Mouse (Mus musculus): ENCODE measurements at regions not wholly inside any gene's neighbourhood (a gene's known extent, or its start where the extent isn't known, plus 50 kb on each side); places are given as distances from the start of the nearest gene placed in this dataset.
A peak's percentile ranks its signal among the peaks of the same experiment; 100 is the strongest.
"Not testable (repeated sequence)": the region's sequence is repeated elsewhere in the genome, so short reads cannot be mapped to it uniquely, and the experiment has no call there.

DNA sequence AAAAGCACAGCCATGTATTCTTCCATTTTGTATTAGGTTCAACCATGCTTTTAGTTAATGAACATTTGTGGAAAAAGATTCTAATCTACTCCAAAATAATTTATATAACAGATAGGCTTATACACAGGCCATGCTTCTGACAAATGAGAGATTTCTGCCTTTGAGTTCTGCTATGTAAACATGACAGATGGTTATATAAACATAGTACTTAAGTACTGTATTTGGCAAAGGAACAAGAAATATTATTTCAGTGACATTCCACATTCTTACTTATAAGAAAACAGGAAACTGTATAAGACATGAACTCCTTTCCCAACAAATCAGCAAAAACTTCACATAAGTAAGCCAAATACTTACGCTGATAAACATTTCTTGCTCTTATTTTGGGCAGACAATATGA lies 683.5 kb upstream of the Nr2f1 start:
- WGBS = 82% methylated on average over 1 of the region's 1 CpGs
- no peak overlapping the region for H3K4me2 ChIP-seq (replicated peaks)
- H3K9me3 ChIP-seq = no peaks in the 10 kb centered on the region
- H3K27me3 ChIP-seq = no peaks in the 10 kb centered on the region
- H3K27ac ChIP-seq (replicated peaks) = no peak overlapping the region
- ATAC-seq (replicated peaks) = no peak
- no peaks in the 10 kb centered on the region for H3K4me1 ChIP-seq
- H3K9ac ChIP-seq (replicated peaks) = no peak overlapping the region
- no peaks in the 10 kb centered on the region for H3K36me3 ChIP-seq
- no peak overlapping the region for H3K4me3 ChIP-seq

DNA sequence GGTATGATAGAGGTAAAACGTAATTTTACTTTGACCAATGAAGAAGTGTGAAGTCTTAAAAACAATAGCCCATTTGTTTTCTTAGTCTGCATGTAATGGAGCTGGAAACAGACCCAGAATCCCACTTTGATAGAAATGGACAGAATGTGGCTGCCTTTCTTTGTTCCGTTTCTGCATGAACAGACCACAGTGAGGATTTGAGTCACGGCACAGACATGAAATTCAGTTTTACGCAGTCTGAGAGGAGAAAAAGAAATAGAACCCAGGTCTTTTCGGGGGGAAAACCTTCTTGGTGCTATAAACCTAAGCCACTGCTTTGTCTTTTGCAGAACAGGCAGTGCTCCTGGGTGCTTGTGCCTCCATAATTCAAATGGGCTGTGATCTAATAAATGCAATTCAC lies 673.0 kb upstream of the Nr2f1 start:
- Histone ChIP-seq H3K4me2 (replicated peaks) (no peak overlapping the region), H3K4me1 (no peaks in the 10 kb centered on the region), H3K36me3 (no peaks in the 10 kb centered on the region), H3K27me3 (no peaks in the 10 kb centered on the region), H3K27ac (replicated peaks) (no peak overlapping the region), H3K9ac (replicated peaks) (no peak overlapping the region), H3K9me3 (no peaks in the 10 kb centered on the region), H3K4me3 (no peak overlapping the region)
- 26% methylated on average over 5 of the region's 5 CpGs for WGBS
- ATAC-seq (replicated peaks) = no peak

DNA sequence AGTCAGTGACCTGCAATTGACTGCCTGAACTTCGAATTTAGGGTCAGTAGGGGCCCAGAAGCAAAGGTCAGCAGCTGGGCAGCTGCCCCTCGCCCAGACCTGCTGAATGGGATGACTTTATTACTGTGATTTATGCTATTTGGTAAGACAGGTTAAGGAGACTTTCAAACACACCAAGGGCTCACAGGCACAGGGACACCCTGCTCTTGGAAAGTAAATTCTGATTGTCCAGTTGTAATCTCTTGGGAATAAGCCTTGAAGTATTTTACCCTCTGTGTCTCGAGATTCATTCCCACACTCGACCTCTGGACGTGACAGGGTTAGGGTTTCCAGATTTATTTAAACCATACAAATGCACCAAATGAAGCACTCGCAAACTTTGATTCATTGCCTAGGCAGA lies 672.4 kb upstream of the Nr2f1 start:
- Histone ChIP-seq H3K4me2 (replicated peaks) (no peak overlapping the region), H3K9me3 (no peaks in the 10 kb centered on the region), H3K4me3 (no peak overlapping the region), H3K36me3 (no peaks in the 10 kb centered on the region), H3K9ac (replicated peaks) (no peak overlapping the region), H3K27me3 (no peaks in the 10 kb centered on the region), H3K4me1 (no peaks in the 10 kb centered on the region), H3K27ac (replicated peaks) (no peak overlapping the region)
- no peak for ATAC-seq (replicated peaks)
- WGBS = 57% methylated on average over 6 of the region's 6 CpGs

GRCm38 (mm10) chr13:78871254-78871653 lies 671.7 kb upstream of the Nr2f1 start:
- no peak for ATAC-seq (replicated peaks)
- Histone ChIP-seq H3K36me3 (no peaks in the 10 kb centered on the region), H3K27ac (replicated peaks) (no peak overlapping the region), H3K9me3 (no peaks in the 10 kb centered on the region), H3K9ac (replicated peaks) (no peak overlapping the region), H3K4me3 (no peak overlapping the region), H3K27me3 (no peaks in the 10 kb centered on the region), H3K4me1 (no peaks in the 10 kb centered on the region), H3K4me2 (replicated peaks) (no peak overlapping the region)
- WGBS = 85% methylated on average over 2 of the region's 2 CpGs

DNA sequence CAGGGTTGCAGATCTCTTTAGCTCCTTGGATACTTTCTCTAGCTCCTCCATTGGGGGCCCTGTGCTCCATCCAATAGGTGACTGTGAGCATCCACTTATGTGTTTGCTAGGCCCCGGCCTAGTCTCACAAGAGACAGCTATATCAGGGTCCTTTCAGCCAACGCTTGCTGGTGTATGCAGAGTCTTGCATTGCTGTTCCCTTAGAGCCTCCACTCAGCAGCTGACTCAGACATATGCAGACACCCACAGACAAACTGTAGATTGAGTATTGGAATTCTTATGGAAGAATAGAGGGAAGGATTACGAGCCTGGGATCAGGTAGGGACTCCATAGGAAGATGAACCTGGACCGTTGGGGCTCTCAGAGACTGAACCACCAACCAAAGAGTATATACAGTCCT lies 624.8 kb upstream of the Nr2f1 start:
- 88% methylated on average over 4 of the region's 4 CpGs for WGBS
- H3K9ac ChIP-seq (replicated peaks); H3K36me3 ChIP-seq; H3K27me3 ChIP-seq; H3K4me1 ChIP-seq; H3K4me2 ChIP-seq (replicated peaks); H3K27ac ChIP-seq (replicated peaks); ATAC-seq (replicated peaks); H3K4me3 ChIP-seq; H3K9me3 ChIP-seq: not testable (repeated sequence)

GRCm38 (mm10) chr13:78809656-78810055 lies 610.1 kb upstream of the Nr2f1 start:
- Histone ChIP-seq H3K4me2 (replicated peaks) (no peak overlapping the region), H3K9ac (replicated peaks) (no peak overlapping the region), H3K27ac (replicated peaks) (no peak overlapping the region), H3K4me1 (0 out of 2 replicates have a peak, but pooled peaks cover 3% of the 10 kb centered on the region), H3K4me3 (no peak overlapping the region), H3K36me3 (no peaks in the 10 kb centered on the region), H3K9me3 (no peaks in the 10 kb centered on the region), H3K27me3 (no peaks in the 10 kb centered on the region)
- no peak for ATAC-seq (replicated peaks)
- 32% methylated on average over 2 of the region's 2 CpGs for WGBS

DNA sequence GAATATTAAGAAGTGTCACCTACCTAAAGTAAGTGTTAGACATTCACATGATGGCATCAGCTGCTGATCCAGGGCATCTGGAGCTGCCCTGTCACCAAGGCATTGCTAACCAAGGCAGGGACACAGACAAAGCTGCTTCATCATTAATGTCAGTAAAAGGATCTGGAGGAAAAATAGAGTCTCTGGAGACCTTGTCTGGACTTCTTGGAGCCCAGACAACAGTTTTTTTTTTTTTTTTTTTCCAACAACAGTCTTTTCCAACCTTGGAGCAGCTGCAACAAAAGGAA lies 603.2 kb upstream of the Nr2f1 start:
- H3K4me2 ChIP-seq (replicated peaks) = no peak overlapping the region
- peak; percentile 90 for ATAC-seq (replicated peaks)
- H3K9me3 ChIP-seq = no peaks in the 10 kb centered on the region
- H3K27ac ChIP-seq (replicated peaks) = peak overlapping the region; percentile 46; the same call in 1 of the 2 replicates
- no peak overlapping the region for H3K9ac ChIP-seq (replicated peaks)
- H3K4me1 ChIP-seq = peaks cover 6% of the 10 kb centered on the region
- H3K36me3 ChIP-seq = no peaks in the 10 kb centered on the region
- no peaks in the 10 kb centered on the region for H3K27me3 ChIP-seq
- H3K4me3 ChIP-seq = no peak overlapping the region

DNA sequence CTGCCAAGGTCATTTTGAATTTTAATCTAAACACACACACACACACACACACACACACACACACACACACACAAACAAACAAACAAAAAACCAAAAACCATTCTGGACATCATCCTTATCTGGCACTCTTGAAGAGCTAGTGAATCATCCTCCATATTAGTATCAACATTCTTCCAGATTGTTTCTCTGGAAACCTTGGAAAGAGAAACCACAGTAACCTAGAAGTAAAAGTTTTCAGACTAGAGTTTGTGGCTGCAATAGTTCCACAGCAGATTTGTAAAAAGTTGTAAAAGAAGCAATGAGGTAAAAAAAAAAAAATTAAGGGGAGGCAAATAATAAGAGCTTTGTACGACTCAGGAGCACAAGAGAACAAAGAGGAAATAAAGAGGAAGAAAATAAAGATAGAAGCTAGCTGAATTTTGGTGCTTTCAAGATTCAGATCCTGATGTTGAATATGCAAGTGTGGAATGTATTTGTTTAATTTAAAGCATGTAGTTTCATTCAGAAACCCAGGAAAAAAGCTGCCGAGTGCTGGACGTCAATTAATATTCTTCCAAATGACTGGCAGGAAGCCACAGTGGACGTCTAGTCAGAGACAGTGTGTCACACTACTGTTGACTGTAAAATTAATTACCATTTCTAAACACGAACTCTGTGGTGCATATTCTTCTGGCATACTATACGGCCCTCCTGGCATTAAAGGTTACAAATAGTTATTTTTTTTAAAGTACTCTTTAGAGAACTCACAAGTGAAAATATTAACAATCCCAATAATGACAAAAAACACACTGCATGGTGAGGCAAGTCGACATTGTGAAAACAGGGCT lies 602.7 kb upstream of the Nr2f1 start:
- ATAC-seq (replicated peaks) = peak; percentile 89
- Histone ChIP-seq H3K4me2 (replicated peaks) (no peak overlapping the region), H3K27ac (replicated peaks) (peak overlapping the region; percentile 46; the same call in 1 of the 2 replicates), H3K4me3 (no peak overlapping the region), H3K9me3 (no peaks in the 10 kb centered on the region), H3K9ac (replicated peaks) (no peak overlapping the region), H3K4me1 (peaks cover 6% of the 10 kb centered on the region), H3K27me3 (no peaks in the 10 kb centered on the region), H3K36me3 (no peaks in the 10 kb centered on the region)
- WGBS = 19% methylated on average over 7 of the region's 7 CpGs

DNA sequence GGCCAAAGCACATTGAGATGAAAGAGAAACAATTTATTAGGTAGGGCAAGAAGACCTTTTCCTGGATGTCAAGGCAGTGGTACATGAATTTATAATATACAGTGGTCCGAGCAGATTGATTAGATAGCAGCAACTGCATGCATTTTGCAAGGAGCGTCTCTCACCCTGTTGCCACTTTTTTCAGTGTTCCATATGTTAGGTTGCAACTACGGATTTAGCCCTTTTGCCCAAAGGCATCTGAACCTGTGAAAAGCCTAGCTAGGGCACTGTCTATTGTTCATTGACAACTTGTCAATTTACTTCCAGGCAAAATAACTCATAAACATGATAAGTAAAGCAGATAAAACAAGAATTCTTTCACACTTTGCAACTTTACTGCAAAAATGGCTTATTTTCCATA lies 600.1 kb upstream of the Nr2f1 start:
- Histone ChIP-seq H3K9ac (replicated peaks) (no peak overlapping the region), H3K36me3 (no peaks in the 10 kb centered on the region), H3K4me3 (no peak overlapping the region), H3K27me3 (no peaks in the 10 kb centered on the region), H3K27ac (replicated peaks) (no peak overlapping the region), H3K4me2 (replicated peaks) (no peak overlapping the region), H3K9me3 (no peaks in the 10 kb centered on the region), H3K4me1 (peaks cover 6% of the 10 kb centered on the region)
- WGBS = 51% methylated on average over 3 of the region's 3 CpGs
- ATAC-seq (replicated peaks) = 0 out of 2 replicates have a peak, but pooled peaks have one; percentile 29

- H3K27me3 ChIP-seq = no peaks in the 10 kb centered on the region
- no peak overlapping the region for H3K4me2 ChIP-seq (replicated peaks)
- no peak overlapping the region for H3K9ac ChIP-seq (replicated peaks)
- ATAC-seq (replicated peaks) = no peak
- no peaks in the 10 kb centered on the region for H3K36me3 ChIP-seq
- no peak overlapping the region for H3K4me3 ChIP-seq
- no peaks in the 10 kb centered on the region for H3K9me3 ChIP-seq
- H3K4me1 ChIP-seq = 0 out of 2 replicates have a peak, but pooled peaks cover 3% of the 10 kb centered on the region
- no peak overlapping the region for H3K27ac ChIP-seq (replicated peaks)
Observed at GRCm38 (mm10) chr13:78795228-78795627, 595.7 kb upstream of the Nr2f1 start.

DNA sequence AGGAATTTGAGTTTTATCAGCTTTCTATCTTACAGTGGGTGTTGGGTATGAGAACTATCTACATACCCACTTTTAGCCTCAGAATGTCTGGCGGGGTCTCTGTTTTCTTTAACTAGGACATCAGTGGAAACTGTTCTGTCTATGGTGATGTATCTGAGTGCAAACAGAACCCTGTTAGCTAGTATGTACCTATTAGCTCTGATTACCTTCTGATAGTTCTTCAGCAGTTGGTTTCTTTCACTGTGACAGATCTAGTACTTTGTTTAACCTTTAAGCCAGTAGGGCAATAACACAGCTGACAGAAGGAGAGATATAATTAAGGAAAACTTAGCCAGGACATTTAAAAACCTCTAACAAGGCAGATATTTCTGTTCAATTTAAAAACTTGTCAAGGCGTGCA lies 584.7 kb upstream of the Nr2f1 start:
- ATAC-seq (replicated peaks) = no peak
- 84% methylated on average over 2 of the region's 2 CpGs for WGBS
- Histone ChIP-seq H3K4me1 (no peaks in the 10 kb centered on the region), H3K27ac (replicated peaks) (no peak overlapping the region), H3K36me3 (no peaks in the 10 kb centered on the region), H3K9me3 (no peaks in the 10 kb centered on the region), H3K9ac (replicated peaks) (no peak overlapping the region), H3K4me3 (no peak overlapping the region), H3K4me2 (replicated peaks) (no peak overlapping the region), H3K27me3 (no peaks in the 10 kb centered on the region)

DNA sequence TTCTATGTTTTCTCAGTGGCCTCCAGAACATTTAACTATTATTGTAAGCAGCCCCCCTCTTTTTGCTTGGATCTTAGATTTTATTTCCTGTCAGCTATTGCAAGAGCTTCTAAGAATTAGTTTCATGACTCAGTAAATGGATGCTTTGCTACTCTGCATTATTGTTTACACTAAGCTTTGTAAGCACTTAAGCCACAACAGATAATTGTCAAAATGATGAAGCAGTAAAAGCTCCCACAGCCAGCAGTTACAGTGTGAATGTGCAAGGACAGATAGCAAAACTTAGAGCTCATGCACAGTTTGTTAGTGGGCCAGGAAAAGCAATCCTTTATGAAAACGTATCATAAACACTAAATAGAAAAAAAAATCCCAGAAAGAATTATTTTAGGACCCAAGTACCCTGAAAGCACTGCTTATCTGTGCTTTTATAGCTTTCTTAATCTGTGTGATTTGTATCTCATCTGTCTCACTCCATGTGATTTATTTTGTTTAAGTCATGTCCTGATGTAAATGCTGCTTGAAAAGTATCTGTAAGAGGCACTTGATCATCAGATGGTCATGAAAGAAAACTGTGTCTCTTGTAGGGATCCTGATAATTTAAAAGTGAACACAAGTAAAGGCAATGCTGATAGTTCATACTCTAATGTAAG lies 584.2 kb upstream of the Nr2f1 start:
- 69% methylated on average over 1 of the region's 1 CpGs for WGBS
- no peak for ATAC-seq (replicated peaks)
- no peak overlapping the region for H3K4me3 ChIP-seq

More for the DNA sequence above, 584.2 kb upstream of the Nr2f1 start:
- Histone ChIP-seq H3K27me3 (no peaks in the 10 kb centered on the region), H3K9me3 (no peaks in the 10 kb centered on the region), H3K9ac (replicated peaks) (no peak overlapping the region), H3K4me2 (replicated peaks) (no peak overlapping the region), H3K36me3 (no peaks in the 10 kb centered on the region), H3K4me1 (no peaks in the 10 kb centered on the region), H3K27ac (replicated peaks) (no peak overlapping the region)
